Mouse (Mus musculus): ENCODE measurements around the gene Exoc3l4.

DNA sequence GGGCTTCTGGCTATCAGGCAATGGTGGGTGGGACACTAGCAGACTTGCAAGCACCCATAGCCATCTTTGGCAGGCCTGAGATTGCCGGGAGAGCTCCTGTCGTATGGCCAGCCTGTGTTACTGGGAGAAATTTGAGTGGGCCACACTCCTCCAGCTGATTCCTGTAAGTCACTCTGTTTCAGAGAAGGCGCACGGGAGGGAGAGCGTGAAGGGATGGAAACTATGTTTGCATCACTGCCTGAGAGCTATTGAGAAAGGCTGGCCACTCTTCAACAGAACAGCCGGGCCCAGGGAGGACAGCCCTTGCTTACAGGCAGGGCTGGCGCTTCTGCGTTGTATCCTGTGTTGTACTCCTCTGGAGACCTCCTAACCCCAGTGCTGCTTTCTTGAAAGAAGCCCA, 19.8 kb downstream of the Exoc3l4 start:
- no peak for TF ChIP-seq ZNF384 (IDR thresholded peaks at IDR 0.05; ENCODE audit: low read depth, low read length)
- no peak for TF ChIP-seq ZC3H11A (IDR thresholded peaks at IDR 0.05; ENCODE audit: borderline replicate concordance, low read depth, low read length)
- no peak for TF ChIP-seq HCFC1 (IDR thresholded peaks at IDR 0.05; ENCODE audit: borderline replicate concordance, insufficient read depth, low read length)

Measured in ES-E14 (cell line).